Mouse (Mus musculus) limb, embryonic 12.5 days (tissue): ENCODE measurements around the gene Gm17027. TPM values are rescaled to one million over a fixed set of nuclear protein-coding genes. Genes with fewer than 3 reads are reported as not detected.
"Not testable (repeated sequence)": the region's sequence is repeated elsewhere in the genome, so short reads cannot be mapped to it uniquely, and the experiment has no call there.

Experiments
- ATAC-seq: fragments of 200-750 bp; cut with Nextera tagmentation; 2 replicates; pipeline ENCODE4 v1.8.0; 2017; ENCODE audit warnings: low read depth, moderate TSS enrichment; ENCODE audit not compliant: insufficient number of reproducible peaks, insufficient read depth, low FRiP score, low TSS enrichment
- H3K27ac ChIP-seq: fragments of 300-500 bp; sonication (generic); 2 replicates; pipeline ENCODE4 v1.5.1; 2016; ENCODE audit warnings: mild to moderate bottlenecking, moderate library complexity
- H3K27me3 ChIP-seq: fragments of 300-500 bp; sonication (generic); 2 replicates; pipeline ENCODE4 v1.6.1; 2016; ENCODE audit warnings: mild to moderate bottlenecking, moderate library complexity
- H3K36me3 ChIP-seq: fragments of 300-500 bp; sonication (generic); 2 replicates; pipeline ENCODE4 v1.6.1; 2016; ENCODE audit warnings: mild to moderate bottlenecking, moderate library complexity
- H3K4me1 ChIP-seq: fragments of 300-500 bp; sonication (generic); replicated peaks from 2 replicates; pipeline ENCODE4 v1.6.1; 2016
- H3K4me2 ChIP-seq: fragments of 300-500 bp; sonication (generic); 2 replicates; pipeline ENCODE4 v1.6.1; 2016; ENCODE audit warnings: mild to moderate bottlenecking, moderate library complexity
- H3K4me3 ChIP-seq: fragments of 300-500 bp; sonication (generic); replicated peaks from 2 replicates; pipeline ENCODE4 v1.5.1; 2016; ENCODE audit warnings: mild to moderate bottlenecking
- H3K9ac ChIP-seq: fragments of 300-500 bp; sonication (generic); replicated peaks from 2 replicates; pipeline ENCODE4 v1.6.1; 2016; ENCODE audit warnings: mild to moderate bottlenecking, moderate library complexity
- H3K9me3 ChIP-seq: fragments of 300-500 bp; sonication (generic); 2 replicates; pipeline ENCODE4 v1.6.1; 2016; ENCODE audit warnings: mild to moderate bottlenecking, moderate library complexity
- WGBS: fragments of 180-500 bp; shearing (Covaris S2); methylation state at CpG from one replicate; pipeline ENCODE4 v1.1.7; 2016; 5-methylcytosine and 5-hydroxymethylcytosine counted together
- polyA plus RNA-seq: library from polyadenylated mRNA; unstranded; fragments of >200 nt; fragmentation: Nextera tagmentation; extraction: Ambion mirVana; gene quantifications from 2 replicates; pipeline ENCODE4 v1.2.1, GENCODE M21; 2016

The Gm17027 gene
- not detected in 2 replicates for polyA plus RNA-seq

GRCm38 (mm10) chr14:42162522-42162921 lies at the start of gene Gm17027:
Gene Gm17027 (minus strand): TSS chr14:42162622.
- H3K4me2 ChIP-seq, H3K27me3 ChIP-seq, H3K27ac ChIP-seq, H3K9ac ChIP-seq, H3K36me3 ChIP-seq, ATAC-seq, H3K4me1 ChIP-seq, H3K4me3 ChIP-seq, H3K9me3 ChIP-seq: not testable (repeated sequence)
- 89% methylated on average over 2 of the region's 2 CpGs for WGBS

GRCm38 (mm10) chr14:42190691-42191090 lies 28.3 kb upstream of the Gm17027 start, which contains the start of gene Gm3573:
Gene Gm3573 (minus strand): TSS chr14:42190791.
- not testable (repeated sequence) for H3K27me3 ChIP-seq, H3K4me2 ChIP-seq, H3K27ac ChIP-seq, H3K36me3 ChIP-seq, H3K9me3 ChIP-seq, ATAC-seq, H3K4me3 ChIP-seq, H3K4me1 ChIP-seq, H3K9ac ChIP-seq
- no CpG with 5 or more reads among the region's 1 CpGs for WGBS

- not testable (repeated sequence) for H3K9ac ChIP-seq, H3K27ac ChIP-seq, H3K4me3 ChIP-seq, H3K4me2 ChIP-seq, H3K36me3 ChIP-seq, ATAC-seq, H3K27me3 ChIP-seq, H3K4me1 ChIP-seq, H3K9me3 ChIP-seq
- WGBS = 83% methylated on average over 3 of the region's 3 CpGs
Measured at GRCm38 (mm10) chr14:42183936-42184335, 21.5 kb upstream of the Gm17027 start.

- not testable (repeated sequence) for H3K9me3 ChIP-seq, H3K9ac ChIP-seq, H3K36me3 ChIP-seq, H3K4me1 ChIP-seq, H3K27ac ChIP-seq, H3K4me2 ChIP-seq, H3K4me3 ChIP-seq, H3K27me3 ChIP-seq, ATAC-seq
- WGBS = 74% methylated on average over 7 of the region's 8 CpGs
Measured at GRCm38 (mm10) chr14:42134571-42134970, 27.9 kb downstream of the Gm17027 start.

- H3K4me1 ChIP-seq, H3K9me3 ChIP-seq, H3K27me3 ChIP-seq, H3K36me3 ChIP-seq, H3K27ac ChIP-seq, H3K4me2 ChIP-seq, ATAC-seq, H3K4me3 ChIP-seq, H3K9ac ChIP-seq: not testable (repeated sequence)
- WGBS = 56% methylated on average over 10 of the region's 14 CpGs
Measured at GRCm38 (mm10) chr14:42133806-42134205, 28.6 kb downstream of the Gm17027 start.

GRCm38 (mm10) chr14:42117269-42117668 lies 45.2 kb downstream of the Gm17027 start, which contains the start of gene Gm7951:
Gene Gm7951 (minus strand): TSS chr14:42117369.
- not testable (repeated sequence) for H3K27ac ChIP-seq, H3K4me2 ChIP-seq, H3K36me3 ChIP-seq, H3K4me1 ChIP-seq, H3K9me3 ChIP-seq, H3K27me3 ChIP-seq, H3K9ac ChIP-seq, ATAC-seq, H3K4me3 ChIP-seq
- WGBS = 73% methylated on average over 1 of the region's 2 CpGs

Other genes starting within 250 kb of the Gm17027 start
- not detected in 2 replicates for gene 1700049E17Rik1, start 237.7 kb downstream of the Gm17027 start, polyA plus RNA-seq
- not detected in 2 replicates for gene 1700024B05Rik, start 218.6 kb downstream of the Gm17027 start, polyA plus RNA-seq
- not detected in 2 replicates for gene Gm6401, start 194.7 kb downstream of the Gm17027 start, polyA plus RNA-seq
- not detected in 2 replicates for gene Gm3543, start 179.3 kb downstream of the Gm17027 start, polyA plus RNA-seq
- not detected in 2 replicates for gene Gm7951, start 45.3 kb downstream of the Gm17027 start, polyA plus RNA-seq
- not detected in 2 replicates for gene Gm3573, start 28.2 kb upstream of the Gm17027 start, polyA plus RNA-seq
- gene Gm17026, start 97.4 kb upstream of the Gm17027 start, polyA plus RNA-seq = not detected in 2 replicates
- not detected in 2 replicates for gene Gm9611, start 134.7 kb upstream of the Gm17027 start, polyA plus RNA-seq
- gene Gm7995, start 147.6 kb upstream of the Gm17027 start, polyA plus RNA-seq = not detected in 2 replicates